Mouse (Mus musculus): Measurements from ENCODE around the gene Dpm2. TPM values are rescaled to one million over a fixed set of nuclear protein-coding genes. Genes with fewer than 3 reads are reported as not detected.
A peak's percentile ranks its signal among the peaks of the same experiment; 100 is the strongest.

Gene Dpm2
- polyA plus RNA-seq, 1 experiment from 2014 or later, result 104 TPM

DNA sequence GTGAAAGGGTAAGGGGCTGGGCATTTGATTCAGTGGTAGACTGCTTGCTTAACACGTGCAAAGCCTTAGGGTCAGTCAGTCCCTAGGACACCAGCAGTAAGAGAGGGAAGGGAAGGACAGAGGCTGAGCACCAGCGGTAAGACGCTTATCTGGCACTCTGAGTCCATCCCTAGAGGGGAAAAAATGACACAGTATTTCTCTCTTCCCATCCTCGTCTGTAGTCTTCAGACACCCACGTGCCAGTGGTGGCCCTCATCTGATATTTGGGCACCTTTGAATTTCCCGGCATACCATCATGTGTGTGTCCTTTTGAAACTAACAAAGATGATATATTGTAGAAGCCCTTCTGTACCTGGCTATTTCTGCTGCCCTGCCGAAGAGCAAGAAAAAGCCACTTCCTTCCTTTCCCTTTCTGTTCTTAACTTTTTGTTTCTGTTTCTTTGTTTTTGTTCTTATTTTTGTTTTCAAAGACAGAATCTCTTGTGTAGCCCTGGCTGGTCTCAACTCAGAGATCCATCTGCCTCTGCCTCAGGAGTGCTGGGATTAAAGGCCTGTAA is 17.0 kb upstream of the Dpm2 start:
- Histone ChIP-seq H3K9ac (ENCODE audit: low read length) (no peak overlapping the region), H3K27me3 (ENCODE audit: control insufficient read depth, insufficient read depth, low read length) (no peaks in the 10 kb centered on the region), H3K27ac (ENCODE audit: low read length) (no peak overlapping the region), H3K4me1 (ENCODE audit: control insufficient read depth, insufficient read depth, low read length) (peaks cover 39% of the 10 kb centered on the region), H3K4me3 (replicated peaks; ENCODE audit: low read length) (no peak overlapping the region), H3K9me3 (replicated peaks; ENCODE audit: control insufficient read depth, low read length) (no peaks in the 10 kb centered on the region), H3K36me3 (ENCODE audit: control insufficient read depth, insufficient read depth, low read length) (no peaks in the 10 kb centered on the region), H3K4me2 (ENCODE audit: low read depth, low read length) (no peak overlapping the region)
- WGBS, result 73% methylated on average over 7 of the region's 7 CpGs
- ATAC-seq (ENCODE audit: insufficient read depth, low FRiP score), result no peak

DNA sequence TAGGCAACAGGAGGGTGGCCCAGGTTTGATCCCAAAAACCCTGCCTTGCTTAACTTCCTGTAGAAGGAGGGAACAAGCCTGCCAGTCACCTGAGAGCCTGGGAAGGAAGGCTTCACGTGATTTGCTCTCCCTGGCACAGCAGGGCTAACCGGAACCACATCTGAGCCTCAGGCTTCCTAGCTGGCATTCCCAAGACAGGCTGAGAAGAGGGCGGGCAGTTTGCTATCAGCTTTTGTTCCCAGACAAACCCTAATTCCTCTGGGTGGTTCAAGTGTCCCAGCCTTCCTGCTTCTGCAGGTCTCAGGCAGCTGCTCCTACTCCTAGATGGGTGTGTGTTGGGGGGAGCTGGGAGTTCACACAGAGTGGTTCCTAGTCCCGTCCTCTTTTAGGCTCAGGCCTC is 15.2 kb upstream of the Dpm2 start:
- H3K9me3 ChIP-seq (replicated peaks; ENCODE audit: control insufficient read depth, low read length), result no peaks in the 10 kb centered on the region
- ATAC-seq (ENCODE audit: insufficient read depth, low FRiP score), result peak; percentile 33; the same call in 1 of the 2 replicates
- H3K4me3 ChIP-seq (replicated peaks; ENCODE audit: low read length), result no peak overlapping the region
- no peaks in the 10 kb centered on the region for H3K27me3 ChIP-seq (ENCODE audit: control insufficient read depth, insufficient read depth, low read length)
- H3K9ac ChIP-seq (ENCODE audit: low read length), result peak overlapping the region; percentile 44
- H3K36me3 ChIP-seq (ENCODE audit: control insufficient read depth, insufficient read depth, low read length), result no peaks in the 10 kb centered on the region
- no peak overlapping the region for H3K4me2 ChIP-seq (ENCODE audit: low read depth, low read length)
- WGBS, result 62% methylated on average over 4 of the region's 4 CpGs
- H3K27ac ChIP-seq (ENCODE audit: low read length), result peak overlapping the region; percentile 46; the same call in 1 of the 2 replicates
- peaks cover 21% of the 10 kb centered on the region for H3K4me1 ChIP-seq (ENCODE audit: control insufficient read depth, insufficient read depth, low read length)

DNA sequence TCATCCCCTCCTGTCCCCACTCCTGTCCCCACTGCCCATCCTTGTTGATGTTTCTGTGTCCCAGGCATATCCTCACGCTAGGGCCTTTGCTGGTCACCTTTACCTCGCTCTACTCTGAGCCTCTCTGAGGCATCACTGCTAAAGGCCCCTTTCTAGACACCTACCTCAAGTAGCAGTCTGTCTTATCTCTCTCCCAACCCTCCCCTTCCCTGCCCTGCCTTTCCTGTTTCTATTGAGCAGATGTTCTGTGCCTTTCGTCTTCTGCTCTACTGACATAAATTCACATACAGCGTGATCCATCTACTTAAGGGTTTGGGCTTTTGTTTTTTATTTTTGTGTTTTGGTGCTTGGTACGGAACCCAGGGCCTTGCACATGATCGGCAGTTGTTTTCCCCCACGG is 14.6 kb upstream of the Dpm2 start:
- peak overlapping the region; percentile 44; the same call in 1 of the 2 replicates for H3K9ac ChIP-seq (ENCODE audit: low read length)
- no peak overlapping the region for H3K4me3 ChIP-seq (replicated peaks; ENCODE audit: low read length)
- H3K36me3 ChIP-seq (ENCODE audit: control insufficient read depth, insufficient read depth, low read length), result no peaks in the 10 kb centered on the region
- no peak for ATAC-seq (ENCODE audit: insufficient read depth, low FRiP score)
- 75% methylated on average over 7 of the region's 7 CpGs for WGBS
- H3K27me3 ChIP-seq (ENCODE audit: control insufficient read depth, insufficient read depth, low read length), result no peaks in the 10 kb centered on the region
- peak overlapping the region; percentile 46; the same call in 1 of the 2 replicates for H3K27ac ChIP-seq (ENCODE audit: low read length)
- peaks cover 16% of the 10 kb centered on the region for H3K4me1 ChIP-seq (ENCODE audit: control insufficient read depth, insufficient read depth, low read length)
- no peaks in the 10 kb centered on the region for H3K9me3 ChIP-seq (replicated peaks; ENCODE audit: control insufficient read depth, low read length)
- H3K4me2 ChIP-seq (ENCODE audit: low read depth, low read length), result no peak overlapping the region

DNA sequence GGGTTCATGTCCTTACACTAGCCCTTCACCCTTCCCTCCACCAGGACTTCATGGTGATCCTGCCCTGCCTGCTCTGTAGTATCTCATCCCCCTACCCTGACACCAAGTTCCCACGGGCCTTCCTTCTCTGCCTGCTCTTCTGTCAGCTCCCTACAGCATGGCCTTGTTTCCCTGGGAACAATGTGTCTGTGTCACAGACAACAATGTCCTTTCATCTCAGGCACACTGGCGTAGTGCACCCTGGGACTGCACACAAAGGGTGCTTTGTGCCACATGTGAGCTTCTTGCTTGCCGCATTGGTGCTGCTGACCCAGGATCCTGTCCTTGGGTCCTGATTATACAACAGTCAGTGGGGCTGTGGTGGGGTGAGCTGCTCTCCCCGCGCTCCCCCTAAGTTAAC is 11.1 kb upstream of the Dpm2 start:
- no peak overlapping the region for H3K4me2 ChIP-seq (ENCODE audit: low read depth, low read length)
- H3K27me3 ChIP-seq (ENCODE audit: control insufficient read depth, insufficient read depth, low read length), result no peaks in the 10 kb centered on the region
- H3K9ac ChIP-seq (ENCODE audit: low read length), result no peak overlapping the region
- 61% methylated on average over 5 of the region's 5 CpGs for WGBS
- peaks cover 8% of the 10 kb centered on the region; the same call in 1 of the 2 replicates for H3K36me3 ChIP-seq (ENCODE audit: control insufficient read depth, insufficient read depth, low read length)
- H3K4me1 ChIP-seq (ENCODE audit: control insufficient read depth, insufficient read depth, low read length), result peaks cover 12% of the 10 kb centered on the region; the same call in 1 of the 2 replicates
- peak; percentile 58; the same call in 1 of the 2 replicates for ATAC-seq (ENCODE audit: insufficient read depth, low FRiP score)
- H3K27ac ChIP-seq (ENCODE audit: low read length), result no peak overlapping the region
- no peak overlapping the region for H3K4me3 ChIP-seq (replicated peaks; ENCODE audit: low read length)
- no peaks in the 10 kb centered on the region for H3K9me3 ChIP-seq (replicated peaks; ENCODE audit: control insufficient read depth, low read length)

DNA sequence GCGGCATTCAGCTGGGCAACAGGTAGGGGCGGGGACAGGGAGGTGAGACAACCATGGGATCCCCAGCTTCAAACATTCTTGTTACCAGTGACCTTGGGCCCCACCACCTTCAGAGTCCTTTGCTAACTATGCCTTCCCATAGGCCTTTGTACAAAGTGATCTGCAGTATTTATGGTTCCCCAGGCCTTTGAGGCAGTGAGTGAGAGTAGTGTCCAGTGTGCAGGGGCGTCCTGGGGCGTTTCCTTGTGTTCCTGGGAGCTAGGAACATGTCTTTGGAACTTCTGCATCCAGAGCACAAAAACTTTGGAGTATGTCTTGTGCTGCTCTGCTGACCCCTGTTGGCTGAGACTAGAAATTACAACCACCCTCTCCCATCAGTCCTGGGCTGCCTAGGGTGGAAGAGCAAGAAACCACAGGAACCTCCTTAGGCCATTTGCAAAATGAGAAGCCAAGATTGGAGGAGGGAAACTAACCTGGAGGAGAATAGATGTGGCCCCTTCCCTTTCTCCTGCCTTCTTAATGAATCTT is 4.1 kb upstream of the Dpm2 start:
- Histone ChIP-seq H3K4me1 (ENCODE audit: control insufficient read depth, insufficient read depth, low read length) (peaks cover 3% of the 10 kb centered on the region), H3K27ac (ENCODE audit: low read length) (no peak overlapping the region; the same call in 1 of the 2 replicates), H3K36me3 (ENCODE audit: control insufficient read depth, insufficient read depth, low read length) (peaks cover 16% of the 10 kb centered on the region; the same call in 1 of the 2 replicates), H3K27me3 (ENCODE audit: control insufficient read depth, insufficient read depth, low read length) (no peaks in the 10 kb centered on the region), H3K4me2 (ENCODE audit: low read depth, low read length) (no peak overlapping the region), H3K9me3 (replicated peaks; ENCODE audit: control insufficient read depth, low read length) (no peaks in the 10 kb centered on the region), H3K4me3 (replicated peaks; ENCODE audit: low read length) (no peak overlapping the region), H3K9ac (ENCODE audit: low read length) (no peak overlapping the region)
- 34% methylated on average over 4 of the region's 4 CpGs for WGBS
- ATAC-seq (ENCODE audit: insufficient read depth, low FRiP score), result no peak

DNA sequence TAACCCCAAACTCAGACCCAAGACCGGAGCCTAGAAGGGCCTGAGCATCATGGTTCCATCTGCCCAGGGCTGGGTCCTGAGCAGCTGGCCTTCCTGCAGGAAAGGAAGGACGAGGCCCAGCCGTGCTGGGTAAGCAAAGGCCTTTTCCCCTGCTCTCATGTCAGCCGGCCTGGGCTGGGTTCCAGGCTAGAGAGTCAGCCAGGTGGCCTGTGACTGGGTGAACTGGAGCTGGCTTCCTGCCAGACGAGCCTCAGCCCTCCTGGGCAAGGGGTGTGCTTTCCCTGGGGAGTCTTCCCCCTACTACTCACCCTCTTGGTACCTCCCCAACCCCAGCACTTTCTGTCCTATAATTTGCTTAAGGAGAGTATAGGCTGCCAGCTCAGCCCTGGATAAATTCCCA is 2.5 kb upstream of the Dpm2 start:
- Histone ChIP-seq H3K27ac (ENCODE audit: low read length) (no peak overlapping the region), H3K4me2 (ENCODE audit: low read depth, low read length) (no peak overlapping the region), H3K27me3 (ENCODE audit: control insufficient read depth, insufficient read depth, low read length) (no peaks in the 10 kb centered on the region), H3K4me3 (replicated peaks; ENCODE audit: low read length) (no peak overlapping the region), H3K4me1 (ENCODE audit: control insufficient read depth, insufficient read depth, low read length) (peaks cover 8% of the 10 kb centered on the region), H3K9me3 (replicated peaks; ENCODE audit: control insufficient read depth, low read length) (no peaks in the 10 kb centered on the region), H3K36me3 (ENCODE audit: control insufficient read depth, insufficient read depth, low read length) (peaks cover 13% of the 10 kb centered on the region; the same call in 1 of the 2 replicates), H3K9ac (ENCODE audit: low read length) (no peak overlapping the region)
- WGBS, result 62% methylated on average over 5 of the region's 5 CpGs
- no peak for ATAC-seq (ENCODE audit: insufficient read depth, low FRiP score)

DNA sequence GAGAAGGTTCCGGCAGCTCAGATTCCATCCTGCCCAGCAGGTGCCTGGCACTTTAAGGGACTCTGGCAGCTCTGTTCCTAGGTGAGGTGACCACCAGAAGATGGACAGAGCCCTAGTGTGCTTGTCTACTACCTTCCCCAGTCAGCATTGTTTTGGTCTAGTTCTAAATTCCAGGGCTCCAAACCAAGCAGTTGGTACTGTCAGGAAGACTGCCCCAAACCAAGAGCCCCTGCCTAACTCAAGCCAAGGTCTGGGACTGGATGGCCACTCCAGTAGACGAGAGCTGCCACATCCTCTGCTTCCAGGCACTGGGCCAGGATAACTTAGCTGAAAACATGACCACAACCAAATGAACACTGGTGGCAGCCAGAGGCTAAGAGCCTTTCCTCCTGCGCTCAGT is 1.7 kb upstream of the Dpm2 start:
- H3K36me3 ChIP-seq (ENCODE audit: control insufficient read depth, insufficient read depth, low read length), result 0 out of 2 replicates have a peak, but pooled peaks cover 10% of the 10 kb centered on the region

DNA sequence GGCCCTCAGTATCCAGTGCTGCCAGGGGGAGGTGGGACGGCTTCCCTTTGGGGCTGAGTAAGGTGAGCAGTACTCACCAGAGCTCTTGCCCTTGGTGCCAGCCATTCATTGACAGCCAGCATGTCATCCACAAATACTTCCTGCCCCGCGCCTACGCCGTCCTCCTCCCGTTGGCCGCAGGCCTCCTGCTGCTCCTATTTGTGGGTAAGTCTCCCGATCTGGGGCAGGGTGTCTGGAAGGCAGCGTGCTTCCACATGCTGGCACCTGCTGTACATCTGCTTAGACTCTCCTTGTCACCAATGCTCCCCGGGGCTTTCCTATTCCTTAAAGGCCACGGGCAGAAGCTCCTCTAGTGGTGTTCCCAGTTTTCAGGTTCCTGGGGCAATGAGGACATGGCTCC is 1.5 kb downstream of the Dpm2 start:
- 94% methylated on average over 11 of the region's 11 CpGs for whole genome bisulfite sequencing
- Histone ChIP-seq H3K4me1 (ENCODE audit: control insufficient read depth, insufficient read depth, low read length) (peaks cover 14% of the 10 kb centered on the region), H3K9ac (ENCODE audit: low read length) (no peak overlapping the region), H3K27ac (ENCODE audit: low read length) (no peak overlapping the region), H3K36me3 (ENCODE audit: control insufficient read depth, insufficient read depth, low read length) (no peaks in the 10 kb centered on the region), H3K4me2 (ENCODE audit: low read depth, low read length) (no peak overlapping the region), H3K4me3 (replicated peaks; ENCODE audit: low read length) (no peak overlapping the region), H3K27me3 (ENCODE audit: control insufficient read depth, insufficient read depth, low read length) (0 out of 2 replicates have a peak, but pooled peaks cover 1% of the 10 kb centered on the region), H3K9me3 (replicated peaks; ENCODE audit: control insufficient read depth, low read length) (no peaks in the 10 kb centered on the region)
- no peak for ATAC-seq (ENCODE audit: insufficient read depth, low FRiP score)

More for the DNA sequence above, 1.7 kb upstream of the Dpm2 start:
- no peak overlapping the region for H3K4me3 ChIP-seq (replicated peaks; ENCODE audit: low read length)
- no peak for ATAC-seq (ENCODE audit: insufficient read depth, low FRiP score)
- no peak overlapping the region for H3K9ac ChIP-seq (ENCODE audit: low read length)
- H3K27me3 ChIP-seq (ENCODE audit: control insufficient read depth, insufficient read depth, low read length), result no peaks in the 10 kb centered on the region
- peaks cover 8% of the 10 kb centered on the region for H3K4me1 ChIP-seq (ENCODE audit: control insufficient read depth, insufficient read depth, low read length)
- 86% methylated on average over 3 of the region's 3 CpGs for WGBS
- H3K4me2 ChIP-seq (ENCODE audit: low read depth, low read length), result no peak overlapping the region
- H3K9me3 ChIP-seq (replicated peaks; ENCODE audit: control insufficient read depth, low read length), result no peaks in the 10 kb centered on the region
- no peak overlapping the region for H3K27ac ChIP-seq (ENCODE audit: low read length)

DNA sequence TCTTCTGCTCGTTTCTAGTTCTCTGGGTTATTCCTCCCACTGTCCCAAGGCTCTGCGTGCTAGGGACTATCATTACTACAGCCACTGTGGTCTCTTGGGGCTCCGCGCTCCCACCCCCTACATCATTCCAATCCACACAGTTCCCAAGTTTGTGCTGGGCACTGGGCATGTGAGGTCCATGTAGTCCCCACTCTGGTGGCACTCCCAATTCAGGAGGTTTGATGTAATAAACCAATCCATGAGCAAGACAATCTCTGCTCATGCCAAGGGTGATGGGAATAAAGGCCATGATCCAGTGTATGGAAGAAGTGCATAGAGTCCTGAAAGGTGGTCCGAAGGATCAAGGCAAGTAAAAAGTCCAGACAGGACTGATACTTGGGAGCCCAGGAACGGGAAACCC is 3.8 kb downstream of the Dpm2 start, which contains the start of gene Pip5kl1:
Gene Pip5kl1 (plus strand): TSS at position 301 of the 400 bp plus-strand sequence.
- Histone ChIP-seq H3K4me2 (ENCODE audit: low read depth, low read length) (peak within 1 kb of the TSS; percentile 74), H3K36me3 (ENCODE audit: control insufficient read depth, insufficient read depth, low read length) (no peaks in the 10 kb centered on the region), H3K9me3 (replicated peaks; ENCODE audit: control insufficient read depth, low read length) (no peaks in the 10 kb centered on the region), H3K4me1 (ENCODE audit: control insufficient read depth, insufficient read depth, low read length) (peaks cover 14% of the 10 kb centered on the region), H3K27ac (ENCODE audit: low read length) (no peak within 1 kb of the TSS), H3K9ac (ENCODE audit: low read length) (peak within 1 kb of the TSS; percentile 56), H3K4me3 (replicated peaks; ENCODE audit: low read length) (peak within 1 kb of the TSS; percentile 42), H3K27me3 (ENCODE audit: control insufficient read depth, insufficient read depth, low read length) (peaks cover 12% of the 10 kb centered on the region)
- no peak for ATAC-seq (ENCODE audit: insufficient read depth, low FRiP score)
- WGBS, result 70% methylated on average over 6 of the region's 6 CpGs
